In the genomic region with DNA sequence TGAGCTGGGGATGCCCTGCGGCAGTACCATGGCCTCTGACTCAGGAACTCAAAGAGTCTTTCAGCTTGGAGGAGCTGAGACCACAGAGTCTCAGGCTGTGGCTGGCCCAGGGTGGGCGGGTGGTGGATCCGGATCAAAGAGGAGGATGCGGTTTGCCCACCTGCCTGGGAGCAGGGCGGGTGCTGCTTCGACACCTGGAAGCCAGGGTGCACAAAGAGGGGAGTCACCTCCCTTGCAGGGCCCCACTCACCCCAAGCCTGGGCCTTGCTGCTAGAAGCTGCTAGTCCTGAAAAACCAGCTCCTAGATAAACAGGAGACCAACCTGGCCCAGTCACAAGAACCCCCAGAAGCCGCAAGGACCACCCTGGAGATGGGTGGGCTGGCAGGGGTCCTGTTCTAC, we compare ENCODE assay signal across 13 mouse cellular contexts. TPM values are rescaled to one million over a fixed set of nuclear protein-coding genes. Genes with fewer than 3 reads are reported as not detected.
DNase-seq lines count a peak whose midpoint lies in the region; ATAC-seq lines count a peak whose summit lies in the region.
"Had no signal": no experiment of that assay in that cellular context is flagged by ENCODE, and none has a peak within 500 bp of the region (broad histone marks: within the 10 kb centered on the region; RNA-seq: fewer than 3 reads in every experiment).

No protein-coding gene starts in this region.

- ATAC-seq in heart, embryonic 12.5 days (ENCODE audit: insufficient number of reproducible peaks, low FRiP score), result no peak
- ATAC-seq in intestine, embryonic 16.5 days, result peak; percentile 64
- ATAC-seq: forebrain, postnatal 0 days had no signal

- peaks cover 7% of the 10 kb centered on the region for H3K9me3 ChIP-seq in heart, embryonic 12.5 days (replicated peaks)
- H3K9me3 ChIP-seq in intestine, embryonic 16.5 days (ENCODE audit: control insufficient read depth, low read length), result peaks cover 4% of the 10 kb centered on the region; the same call in 1 of the 2 replicates

- peak overlapping the region; percentile 93 for H3K27ac ChIP-seq in heart, embryonic 12.5 days (ENCODE audit: poor library complexity, severe bottlenecking)
- H3K27ac ChIP-seq in intestine, embryonic 16.5 days (ENCODE audit: low read length), result peak overlapping the region; percentile 76
- H3K27ac ChIP-seq: hindbrain, embryonic 12.5 days; layer of hippocampus, adult 2 months; midbrain, embryonic 12.5 days had no signal

- 93% methylated on average over 7 of the region's 7 CpGs for WGBS in heart, embryonic 12.5 days
- WGBS in intestine, embryonic 16.5 days, result 76% methylated on average over 7 of the region's 7 CpGs

- H3K27me3 ChIP-seq in heart, embryonic 12.5 days (replicated peaks), result no peaks in the 10 kb centered on the region
- H3K27me3 ChIP-seq in intestine, embryonic 16.5 days (replicated peaks; ENCODE audit: control insufficient read depth, insufficient read depth, low read length), result no peaks in the 10 kb centered on the region
- H3K27me3 ChIP-seq: hindbrain, embryonic 12.5 days; midbrain, embryonic 12.5 days had no signal

- 0 out of 2 replicates have a peak overlapping the region, but pooled peaks have one; percentile 2 for H3K9ac ChIP-seq in heart, embryonic 12.5 days
- 0 out of 2 replicates have a peak overlapping the region, but pooled peaks have one; percentile 24 for H3K9ac ChIP-seq in intestine, embryonic 16.5 days (ENCODE audit: low read depth, low read length)
- H3K9ac ChIP-seq: forebrain, postnatal 0 days; hindbrain, embryonic 12.5 days; midbrain, embryonic 12.5 days had no signal

- H3K4me2 ChIP-seq in heart, embryonic 12.5 days, result 0 out of 2 replicates have a peak overlapping the region, but pooled peaks have one; percentile 29
- 0 out of 2 replicates have a peak overlapping the region, but pooled peaks have one; percentile 2 for H3K4me2 ChIP-seq in intestine, embryonic 16.5 days (ENCODE audit: low read depth, low read length)
- H3K4me2 ChIP-seq: hindbrain, embryonic 12.5 days; midbrain, embryonic 12.5 days had no signal

- DNase-seq in heart, adult 9 months (ENCODE audit: low spot score in 2 of 2), result no peak
- peak; percentile 24 for DNase-seq in lung, postnatal 10 days
- DNase-seq in lung, postnatal 25 days (ENCODE audit: low spot score), result no peak
- DNase-seq in thymus, postnatal 14 days, result peak; percentile 97
- no peak for DNase-seq in right cerebral cortex, adult 2 months (ENCODE audit: low spot score in 2 of 2)
- DNase-seq in ovary, adult 18-20 months (ENCODE audit: low spot score), result no peak
- DNase-seq: B cell, adult 2 months; forebrain, postnatal 0 days had no signal

- peaks cover 53% of the 10 kb centered on the region for H3K4me1 ChIP-seq in heart, embryonic 12.5 days (replicated peaks)
- H3K4me1 ChIP-seq in intestine, embryonic 16.5 days (ENCODE audit: control insufficient read depth, insufficient read depth, low read length), result peaks cover 43% of the 10 kb centered on the region

- no peak overlapping the region for H3K4me3 ChIP-seq in heart, embryonic 12.5 days
- H3K4me3 ChIP-seq in intestine, embryonic 16.5 days (ENCODE audit: low read length), result no peak overlapping the region
- H3K4me3 ChIP-seq: hindbrain, embryonic 12.5 days; layer of hippocampus, adult 2 months; midbrain, embryonic 12.5 days had no signal

- H3K36me3 ChIP-seq in heart, embryonic 12.5 days, result peaks cover 26% of the 10 kb centered on the region; the same call in 1 of the 2 replicates
- H3K36me3 ChIP-seq in intestine, embryonic 16.5 days (ENCODE audit: control insufficient read depth, insufficient read depth, low read length), result peaks cover 4% of the 10 kb centered on the region; the same call in 1 of the 2 replicates

RNA-seq across cellular contexts. Expression of gene Gtf2ird1, which starts 12.0 kb away (rescaled TPM):
- 64.8 and 72.8 TPM in 2 replicates for polyA plus RNA-seq in heart, embryonic 12.5 days (2016; fragmentation: Nextera tagmentation; extraction: Ambion mirVana)
- 66.5 and 66.6 TPM in 2 replicates for polyA plus RNA-seq in intestine, embryonic 16.5 days (2015; fragmentation: Nextera tagmentation; extraction: Ambion mirVana)

Comparison
In these comparisons a context has a peak if more than half of its experiments do, and no peak if none do; other contexts are left out.
1. DNase-seq: peak in lung, postnatal 10 days (single experiment) and thymus, postnatal 14 days (single experiment); none in heart, adult 9 months (0 of 2), lung, postnatal 25 days (single experiment), right cerebral cortex, adult 2 months (0 of 2) and ovary, adult 18-20 months (single experiment).